Mouse (Mus musculus): Measurements from ENCODE around the gene Zfp281. TPM values are rescaled to one million over a fixed set of nuclear protein-coding genes. Genes with fewer than 3 reads are reported as not detected.

Zfp281 gene
- polyA plus RNA-seq, 1 experiment from 2014 or later, result 31.5 TPM

DNA sequence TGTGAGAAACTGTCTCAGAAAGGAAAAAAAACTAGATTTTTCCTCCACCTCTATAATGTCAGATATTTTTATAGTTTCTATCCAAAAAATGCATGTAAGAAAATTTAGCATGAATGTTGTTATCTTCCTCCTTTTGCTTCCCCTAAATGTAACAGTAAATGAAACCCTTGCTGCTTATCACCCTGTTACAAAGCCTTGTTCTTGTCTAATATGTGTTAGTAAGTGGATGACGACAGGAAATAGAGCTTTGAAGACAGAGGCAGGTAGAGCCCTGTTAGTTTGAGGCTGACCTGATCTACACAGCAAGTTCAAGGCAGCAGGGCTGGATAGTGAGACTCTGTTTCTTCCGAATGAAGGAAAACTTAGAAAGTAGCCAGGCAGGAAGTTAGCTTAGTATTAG, 14.5 kb downstream of the Zfp281 start:
- 78% methylated on average over 2 of the region's 2 CpGs for WGBS
- ATAC-seq (ENCODE audit: insufficient number of reproducible peaks, insufficient read depth, low FRiP score, low TSS enrichment), result no peak
- Histone ChIP-seq H3K36me3 (no peaks in the 10 kb centered on the region), H3K4me2 (replicated peaks) (no peak overlapping the region), H3K4me1 (no peaks in the 10 kb centered on the region), H3K9ac (no peak overlapping the region), H3K27me3 (no peaks in the 10 kb centered on the region), H3K4me3 (no peak overlapping the region), H3K9me3 (no peaks in the 10 kb centered on the region), H3K27ac (no peak overlapping the region)

DNA sequence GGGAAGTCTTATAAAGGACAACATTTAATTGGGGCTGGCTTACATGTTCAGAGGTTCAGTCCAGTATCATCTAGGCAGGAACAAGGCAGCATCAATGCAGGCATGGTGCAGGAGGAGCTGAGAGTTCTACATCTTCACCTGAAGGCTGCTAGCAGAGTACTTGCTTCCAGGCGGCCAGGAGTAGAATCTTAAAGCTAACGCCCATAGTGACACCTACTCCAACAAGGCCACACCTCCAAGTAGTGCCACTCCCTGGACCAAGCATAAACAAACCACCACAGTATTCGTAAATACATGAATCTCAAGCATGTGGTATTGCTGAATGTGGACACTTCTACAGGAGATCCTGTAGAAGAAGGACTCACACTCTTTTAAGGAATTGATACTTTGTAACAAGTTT, 18.0 kb downstream of the Zfp281 start:
- no peak overlapping the region for H3K9ac ChIP-seq
- no peak overlapping the region for H3K4me2 ChIP-seq (replicated peaks)
- H3K4me3 ChIP-seq, result no peak overlapping the region
- H3K27ac ChIP-seq, result no peak overlapping the region
- 85% methylated on average over 3 of the region's 3 CpGs for WGBS
- H3K4me1 ChIP-seq, result no peaks in the 10 kb centered on the region
- no peaks in the 10 kb centered on the region for H3K36me3 ChIP-seq
- ATAC-seq (ENCODE audit: insufficient number of reproducible peaks, insufficient read depth, low FRiP score, low TSS enrichment), result no peak
- no peaks in the 10 kb centered on the region for H3K9me3 ChIP-seq
- no peaks in the 10 kb centered on the region for H3K27me3 ChIP-seq

DNA sequence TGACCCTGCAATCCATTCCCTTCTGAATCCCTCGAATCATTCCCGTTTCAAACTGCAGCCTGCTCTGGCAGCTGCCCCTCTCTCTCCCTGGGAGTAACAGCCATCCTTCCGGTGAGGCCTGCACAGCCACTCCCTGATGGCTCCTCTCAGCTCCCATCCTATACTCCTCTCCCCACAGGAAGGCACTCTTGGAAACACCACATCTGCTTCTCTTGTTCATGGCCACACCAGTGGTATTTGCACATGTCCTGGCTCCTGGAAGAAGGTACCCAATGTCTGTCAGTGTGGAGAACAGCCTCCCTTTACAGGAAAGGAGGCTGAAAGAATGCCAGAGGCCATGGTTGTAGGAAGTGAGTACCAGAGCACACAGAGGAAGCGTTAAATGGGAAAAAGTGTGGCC, 19.8 kb downstream of the Zfp281 start:
- Histone ChIP-seq H3K4me2 (replicated peaks) (no peak overlapping the region), H3K27me3 (no peaks in the 10 kb centered on the region), H3K27ac (no peak overlapping the region), H3K9ac (no peak overlapping the region), H3K9me3 (no peaks in the 10 kb centered on the region), H3K4me3 (no peak overlapping the region), H3K4me1 (no peaks in the 10 kb centered on the region), H3K36me3 (no peaks in the 10 kb centered on the region)
- 29% methylated on average over 4 of the region's 4 CpGs for WGBS
- ATAC-seq (ENCODE audit: insufficient number of reproducible peaks, insufficient read depth, low FRiP score, low TSS enrichment), result no peak

DNA sequence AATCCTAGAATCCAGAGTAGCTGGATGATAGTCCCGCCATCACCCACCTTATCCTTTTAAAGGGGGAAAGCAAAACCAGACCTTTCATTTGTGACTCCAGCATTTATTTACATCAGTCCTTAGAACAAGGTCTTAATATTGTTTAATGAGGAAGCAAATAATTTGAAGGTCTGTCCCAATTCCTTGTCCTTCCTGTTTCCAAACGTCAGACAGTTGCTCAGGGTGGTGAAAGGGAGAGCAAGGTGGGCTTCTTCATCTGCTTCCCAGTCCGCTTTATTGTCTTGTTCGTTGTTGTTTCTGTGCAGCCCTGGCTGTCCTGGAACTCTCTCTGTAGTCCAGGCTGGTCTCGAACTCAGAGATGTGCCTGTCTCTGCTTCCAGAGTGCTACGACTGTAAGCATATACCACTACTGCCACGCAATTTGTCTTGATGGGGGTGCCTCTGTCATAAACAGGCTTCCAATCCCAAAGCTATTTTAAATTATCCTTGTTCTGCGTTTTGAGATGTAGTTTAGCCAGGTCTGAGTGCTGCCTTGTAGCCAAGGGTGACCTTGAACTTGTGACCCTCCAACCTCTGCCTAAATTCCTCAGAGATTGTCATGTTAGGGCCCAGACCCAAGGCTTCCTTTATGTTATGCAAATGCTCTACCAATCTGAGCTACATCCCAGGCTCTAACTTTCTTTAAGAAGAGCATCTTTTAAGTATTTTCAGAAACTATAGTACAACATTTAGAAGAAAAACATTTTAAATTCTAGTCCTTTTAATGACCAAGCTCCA, 21.3 kb downstream of the Zfp281 start:
- Histone ChIP-seq H3K4me2 (replicated peaks) (no peak overlapping the region), H3K36me3 (no peaks in the 10 kb centered on the region), H3K9me3 (no peaks in the 10 kb centered on the region), H3K4me1 (no peaks in the 10 kb centered on the region), H3K27me3 (no peaks in the 10 kb centered on the region), H3K27ac (no peak overlapping the region), H3K4me3 (no peak overlapping the region), H3K9ac (no peak overlapping the region)
- ATAC-seq (ENCODE audit: insufficient number of reproducible peaks, insufficient read depth, low FRiP score, low TSS enrichment), result no peak
- WGBS, result 82% methylated on average over 8 of the region's 8 CpGs

DNA sequence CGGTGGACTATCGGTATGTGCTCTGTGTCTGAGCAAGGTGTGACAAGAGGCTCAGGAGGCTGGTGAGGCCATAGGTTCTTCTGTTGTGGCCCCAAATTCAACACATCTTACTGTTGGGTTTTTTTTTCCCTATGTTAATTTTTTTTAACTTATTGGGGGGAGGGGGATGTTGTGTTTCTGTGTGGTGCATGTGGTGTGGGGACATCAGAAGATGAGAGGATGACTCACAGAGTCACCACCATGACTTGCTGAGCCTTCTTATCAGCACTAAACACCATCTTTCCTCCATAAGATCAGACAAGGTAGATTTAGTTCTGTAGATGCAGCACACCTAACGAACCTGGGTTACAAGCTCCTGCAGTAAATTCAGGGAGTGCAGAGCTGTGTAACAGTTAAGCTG, 27.4 kb downstream of the Zfp281 start:
- Histone ChIP-seq H3K27me3 (no peaks in the 10 kb centered on the region), H3K9me3 (no peaks in the 10 kb centered on the region), H3K27ac (no peak overlapping the region), H3K4me1 (peaks cover 7% of the 10 kb centered on the region), H3K9ac (no peak overlapping the region), H3K36me3 (no peaks in the 10 kb centered on the region), H3K4me2 (replicated peaks) (no peak overlapping the region), H3K4me3 (no peak overlapping the region)
- WGBS, result 90% methylated on average over 3 of the region's 3 CpGs
- ATAC-seq (ENCODE audit: insufficient number of reproducible peaks, insufficient read depth, low FRiP score, low TSS enrichment), result no peak

DNA sequence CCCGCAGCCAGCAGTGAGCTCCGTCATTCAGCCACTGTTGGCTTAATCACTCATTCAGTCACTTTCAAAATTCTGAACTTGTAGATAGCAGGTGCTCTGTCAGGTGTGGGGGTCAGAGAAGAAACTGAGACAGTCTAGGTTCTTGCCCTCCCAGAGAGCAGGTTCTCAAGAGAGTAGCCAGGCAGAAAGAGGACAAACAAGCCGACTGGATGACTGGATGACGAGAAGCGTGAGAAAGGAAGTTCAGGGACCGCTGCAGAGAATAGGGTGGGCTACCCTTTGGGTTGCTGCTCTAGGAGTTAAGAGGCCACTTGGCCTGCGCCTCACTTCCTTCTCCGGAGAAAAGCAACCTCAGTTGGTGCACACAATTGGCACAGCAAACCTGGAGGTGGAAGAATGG, 28.8 kb downstream of the Zfp281 start:
- Histone ChIP-seq H3K27me3 (no peaks in the 10 kb centered on the region), H3K36me3 (no peaks in the 10 kb centered on the region), H3K9me3 (no peaks in the 10 kb centered on the region), H3K9ac (no peak overlapping the region), H3K4me3 (no peak overlapping the region), H3K4me1 (peaks cover 7% of the 10 kb centered on the region), H3K4me2 (replicated peaks) (no peak overlapping the region), H3K27ac (no peak overlapping the region)
- no peak for ATAC-seq (ENCODE audit: insufficient number of reproducible peaks, insufficient read depth, low FRiP score, low TSS enrichment)
- WGBS, result 86% methylated on average over 8 of the region's 8 CpGs

DNA sequence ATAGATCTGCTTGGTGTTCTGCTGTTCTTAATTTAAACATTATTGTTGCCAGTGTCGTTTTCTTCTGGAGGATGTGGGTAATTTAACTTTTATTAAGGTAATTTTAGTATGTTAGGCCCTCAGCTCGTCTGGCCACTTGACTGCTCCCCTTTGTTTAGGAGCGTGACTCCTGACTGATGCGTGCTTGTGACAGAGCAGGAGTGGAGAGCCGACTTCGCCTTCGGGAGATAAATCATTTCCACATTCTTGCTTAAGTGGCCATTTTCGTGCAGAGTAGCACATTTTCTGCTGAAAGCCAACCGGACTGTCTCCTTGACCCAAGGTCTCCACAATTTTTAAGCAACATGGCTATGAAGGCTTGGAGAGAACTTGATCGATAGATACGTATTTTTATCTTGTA, 29.7 kb downstream of the Zfp281 start:
- no peak overlapping the region for H3K27ac ChIP-seq
- H3K9me3 ChIP-seq, result no peaks in the 10 kb centered on the region
- H3K4me3 ChIP-seq, result no peak overlapping the region
- 29% methylated on average over 11 of the region's 11 CpGs for WGBS
- no peaks in the 10 kb centered on the region for H3K27me3 ChIP-seq
- H3K4me2 ChIP-seq (replicated peaks), result no peak overlapping the region
- peaks cover 7% of the 10 kb centered on the region for H3K4me1 ChIP-seq
- no peak for ATAC-seq (ENCODE audit: insufficient number of reproducible peaks, insufficient read depth, low FRiP score, low TSS enrichment)
- no peak overlapping the region for H3K9ac ChIP-seq
- no peaks in the 10 kb centered on the region for H3K36me3 ChIP-seq

DNA sequence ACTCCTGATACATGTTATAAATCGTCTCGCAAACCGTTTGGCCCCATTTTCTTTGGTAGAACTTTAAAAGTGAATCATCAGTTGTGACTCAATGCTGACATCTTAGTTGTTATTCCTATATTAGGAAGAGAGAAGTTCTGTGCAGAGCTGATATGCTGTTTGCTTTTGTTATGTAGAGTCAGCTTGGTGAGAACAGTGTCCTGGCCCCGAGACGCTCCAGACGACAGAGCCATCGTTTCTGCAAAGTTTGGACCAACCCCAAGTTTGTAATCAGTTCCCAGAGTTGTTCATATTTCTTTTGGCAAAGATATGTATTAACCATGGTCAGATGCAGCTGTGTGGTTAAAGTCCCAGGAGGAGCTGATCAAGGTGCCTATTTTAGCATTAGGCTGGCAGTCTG, 31.9 kb downstream of the Zfp281 start:
- H3K9me3 ChIP-seq, result no peaks in the 10 kb centered on the region
- no peak overlapping the region for H3K4me3 ChIP-seq
- no peak overlapping the region for H3K9ac ChIP-seq
- H3K4me1 ChIP-seq, result peaks cover 18% of the 10 kb centered on the region
- H3K27ac ChIP-seq, result no peak overlapping the region
- ATAC-seq (ENCODE audit: insufficient number of reproducible peaks, insufficient read depth, low FRiP score, low TSS enrichment), result no peak
- H3K36me3 ChIP-seq, result no peaks in the 10 kb centered on the region
- no peaks in the 10 kb centered on the region for H3K27me3 ChIP-seq
- no peak overlapping the region for H3K4me2 ChIP-seq (replicated peaks)
- 77% methylated on average over 7 of the region's 7 CpGs for WGBS

DNA sequence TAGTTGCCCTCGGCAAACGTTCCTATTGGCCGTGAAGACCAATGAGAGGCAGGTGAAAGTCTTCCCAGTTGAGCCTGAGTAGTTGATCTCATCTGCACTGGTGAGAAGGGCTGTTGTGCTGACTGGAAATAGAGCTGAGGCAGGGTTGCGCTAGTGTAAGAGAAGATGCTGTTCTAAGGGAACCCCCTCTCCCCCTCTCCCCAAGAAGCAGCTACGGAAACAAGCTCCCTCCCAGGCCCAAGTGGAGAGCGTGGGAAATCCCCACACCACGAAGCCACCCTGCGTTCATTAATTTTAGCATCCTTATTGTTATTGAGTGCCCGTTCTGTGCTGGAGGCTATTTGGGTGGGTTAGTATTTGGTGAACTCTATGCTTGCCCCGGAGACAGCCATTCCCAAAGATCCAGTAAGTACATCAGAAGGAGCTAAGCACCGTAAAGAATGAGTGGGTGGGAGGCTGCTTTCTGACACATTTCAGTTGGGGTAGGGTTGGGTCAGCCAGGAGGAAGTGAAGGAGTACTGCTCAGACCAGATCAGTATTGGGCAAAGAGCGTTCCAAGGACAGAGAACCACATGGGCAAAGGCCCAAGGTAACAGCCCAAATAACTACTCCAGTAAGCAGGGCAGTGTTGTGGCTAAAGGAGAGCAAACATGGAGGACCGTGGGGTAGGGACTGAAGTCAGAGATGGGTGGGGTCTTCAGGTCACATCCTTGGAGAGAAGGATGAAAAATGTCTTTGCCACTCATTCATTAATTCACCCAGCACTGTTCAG, 33.9 kb downstream of the Zfp281 start:
- no peak overlapping the region for H3K9ac ChIP-seq
- H3K27me3 ChIP-seq, result no peaks in the 10 kb centered on the region
- 88% methylated on average over 13 of the region's 13 CpGs for WGBS
- H3K4me3 ChIP-seq, result no peak overlapping the region
- H3K27ac ChIP-seq, result no peak overlapping the region
- no peaks in the 10 kb centered on the region for H3K36me3 ChIP-seq
- H3K9me3 ChIP-seq, result no peaks in the 10 kb centered on the region
- H3K4me2 ChIP-seq (replicated peaks), result no peak overlapping the region
- ATAC-seq (ENCODE audit: insufficient number of reproducible peaks, insufficient read depth, low FRiP score, low TSS enrichment), result no peak
- H3K4me1 ChIP-seq, result peaks cover 25% of the 10 kb centered on the region

DNA sequence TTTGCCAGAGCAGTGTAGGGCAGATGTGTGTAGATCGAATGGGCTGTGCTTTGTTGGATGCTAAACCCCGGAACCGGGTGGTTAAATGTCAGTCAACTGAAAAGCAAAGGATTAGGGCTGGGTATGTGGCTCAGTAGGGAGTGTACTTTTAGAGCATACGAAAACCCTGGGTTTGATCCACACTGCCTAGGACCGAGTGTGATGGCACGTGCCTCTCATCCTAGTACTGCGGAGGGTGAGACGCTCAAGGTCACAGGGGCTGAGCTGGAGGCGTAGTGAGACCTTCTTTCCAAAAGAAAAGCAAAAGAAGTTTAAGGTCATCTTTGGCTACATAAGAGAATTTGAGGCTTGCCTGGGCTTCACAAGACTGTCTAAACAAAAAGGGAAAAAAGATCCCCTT, 34.6 kb downstream of the Zfp281 start:
- no peak overlapping the region for H3K4me3 ChIP-seq
- H3K27me3 ChIP-seq, result no peaks in the 10 kb centered on the region
- peaks cover 19% of the 10 kb centered on the region for H3K4me1 ChIP-seq
- no peak for ATAC-seq (ENCODE audit: insufficient number of reproducible peaks, insufficient read depth, low FRiP score, low TSS enrichment)
- no peaks in the 10 kb centered on the region for H3K36me3 ChIP-seq
- WGBS, result 82% methylated on average over 9 of the region's 9 CpGs
- no peak overlapping the region for H3K27ac ChIP-seq
- H3K4me2 ChIP-seq (replicated peaks), result no peak overlapping the region
- H3K9ac ChIP-seq, result no peak overlapping the region
- no peaks in the 10 kb centered on the region for H3K9me3 ChIP-seq

DNA sequence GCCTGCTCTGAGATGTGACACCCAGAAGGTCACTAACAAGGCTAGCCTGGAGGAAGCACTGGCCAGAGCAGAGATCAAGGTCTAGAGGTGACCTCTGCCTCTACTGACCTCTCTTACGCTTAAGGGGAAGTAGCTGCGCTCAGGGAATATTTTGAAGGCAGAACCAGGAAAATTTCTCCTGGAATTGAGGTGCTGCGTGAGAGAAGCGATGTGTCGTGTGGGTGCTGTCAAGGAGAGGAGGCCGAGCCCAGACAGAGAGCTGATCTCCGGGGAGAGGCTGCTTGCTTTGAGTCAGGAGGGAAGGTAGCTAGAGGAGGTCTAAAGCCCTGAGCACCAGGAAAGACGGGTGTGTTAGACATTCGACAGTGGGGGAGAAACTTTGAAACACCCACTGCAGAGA, 35.2 kb downstream of the Zfp281 start:
- WGBS, result 63% methylated on average over 9 of the region's 9 CpGs
- no peak overlapping the region for H3K9ac ChIP-seq
- H3K27ac ChIP-seq, result no peak overlapping the region
- no peak overlapping the region for H3K4me2 ChIP-seq (replicated peaks)
- ATAC-seq (ENCODE audit: insufficient number of reproducible peaks, insufficient read depth, low FRiP score, low TSS enrichment), result no peak
- H3K27me3 ChIP-seq, result no peaks in the 10 kb centered on the region
- no peak overlapping the region for H3K4me3 ChIP-seq
- H3K4me1 ChIP-seq, result peaks cover 18% of the 10 kb centered on the region
- H3K36me3 ChIP-seq, result no peaks in the 10 kb centered on the region
- no peaks in the 10 kb centered on the region for H3K9me3 ChIP-seq

DNA sequence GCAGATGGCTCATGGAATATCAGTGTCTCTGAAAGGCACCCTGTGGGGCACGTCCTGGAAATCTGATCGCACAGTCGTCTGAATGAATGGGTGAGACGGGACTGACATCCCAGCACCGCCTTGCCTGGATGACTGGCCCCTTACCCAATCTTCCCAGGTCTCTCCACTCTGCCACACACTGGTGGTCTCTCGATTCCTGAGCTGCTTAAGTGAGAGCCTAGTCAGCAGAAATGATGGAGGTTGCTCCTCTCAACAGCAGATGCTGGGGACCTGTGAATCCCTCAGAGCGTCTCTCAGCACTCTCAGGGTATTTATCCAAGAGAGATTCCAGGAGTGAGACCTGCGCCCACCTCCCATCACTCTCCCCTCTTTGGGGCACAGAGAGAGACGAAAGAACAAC, 36.8 kb downstream of the Zfp281 start:
- H3K4me2 ChIP-seq (replicated peaks), result no peak overlapping the region
- no peak overlapping the region for H3K4me3 ChIP-seq
- no peaks in the 10 kb centered on the region for H3K9me3 ChIP-seq
- ATAC-seq (ENCODE audit: insufficient number of reproducible peaks, insufficient read depth, low FRiP score, low TSS enrichment), result no peak
- no peaks in the 10 kb centered on the region for H3K27me3 ChIP-seq
- WGBS, result 27% methylated on average over 9 of the region's 9 CpGs
- H3K9ac ChIP-seq, result no peak overlapping the region
- H3K4me1 ChIP-seq, result peaks cover 18% of the 10 kb centered on the region
- no peaks in the 10 kb centered on the region for H3K36me3 ChIP-seq
- no peak overlapping the region for H3K27ac ChIP-seq
